Mouse (Mus musculus): ENCODE results near the gene Itsn1. TPM values are rescaled to one million over a fixed set of nuclear protein-coding genes. Genes with fewer than 3 reads are reported as not detected.

Gene Itsn1
- total RNA-seq, 1 experiment from 2014 or later, result 27.0 TPM

GRCm38 (mm10) chr16:91828603-91829002, 99.5 kb downstream of the Itsn1 start:
- no peak for ATAC-seq (ENCODE audit: extremely low read depth, insufficient number of reproducible peaks, low FRiP score, poor library complexity, severe bottlenecking)

DNA sequence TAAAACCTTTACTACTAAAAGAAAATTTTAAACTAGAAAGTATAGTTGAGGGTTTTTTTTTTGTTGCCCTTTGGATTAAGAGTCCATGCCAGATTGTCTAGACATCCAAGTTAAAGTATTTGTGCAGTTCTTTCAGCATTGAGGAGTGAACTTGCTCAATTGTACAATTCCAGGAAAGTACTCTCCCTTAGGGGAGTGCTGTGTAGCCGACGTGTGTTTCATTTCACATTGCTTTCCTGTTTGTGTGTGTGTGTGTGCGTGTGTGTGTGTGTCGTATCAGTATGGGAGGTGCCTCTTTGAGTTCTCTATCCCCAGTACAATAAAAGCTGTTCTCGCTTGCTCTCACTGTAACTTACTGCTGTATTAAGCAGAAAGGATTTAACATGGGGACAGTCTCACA, 100.0 kb downstream of the Itsn1 start:
- ATAC-seq (ENCODE audit: extremely low read depth, insufficient number of reproducible peaks, low FRiP score, poor library complexity, severe bottlenecking), result no peak

DNA sequence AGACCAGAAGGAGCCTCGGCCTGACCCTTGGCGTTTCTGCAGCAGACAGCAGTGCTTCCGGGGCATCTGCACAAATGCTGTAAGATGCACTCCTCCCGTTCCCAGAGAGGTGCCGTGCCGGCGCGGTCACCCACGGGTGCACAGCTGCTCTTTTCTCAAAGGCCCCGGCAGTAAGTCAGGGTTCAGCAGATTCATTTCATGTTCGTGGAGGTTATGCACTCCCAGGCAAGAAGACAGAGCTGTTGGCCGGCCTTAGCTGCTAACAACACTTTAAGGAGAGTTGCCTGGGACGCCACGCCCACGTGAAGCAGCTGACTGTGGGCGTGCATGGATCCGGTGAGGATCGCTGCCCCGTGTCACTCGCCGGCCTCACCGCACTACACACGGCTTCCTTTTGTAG, 101.2 kb downstream of the Itsn1 start:
- ATAC-seq (ENCODE audit: extremely low read depth, insufficient number of reproducible peaks, low FRiP score, poor library complexity, severe bottlenecking), result no peak

GRCm38 (mm10) chr16:91833121-91833520, 104.0 kb downstream of the Itsn1 start:
- no peak for ATAC-seq (ENCODE audit: extremely low read depth, insufficient number of reproducible peaks, low FRiP score, poor library complexity, severe bottlenecking)

GRCm38 (mm10) chr16:91833558-91833957, 104.5 kb downstream of the Itsn1 start:
- no peak for ATAC-seq (ENCODE audit: extremely low read depth, insufficient number of reproducible peaks, low FRiP score, poor library complexity, severe bottlenecking)

DNA sequence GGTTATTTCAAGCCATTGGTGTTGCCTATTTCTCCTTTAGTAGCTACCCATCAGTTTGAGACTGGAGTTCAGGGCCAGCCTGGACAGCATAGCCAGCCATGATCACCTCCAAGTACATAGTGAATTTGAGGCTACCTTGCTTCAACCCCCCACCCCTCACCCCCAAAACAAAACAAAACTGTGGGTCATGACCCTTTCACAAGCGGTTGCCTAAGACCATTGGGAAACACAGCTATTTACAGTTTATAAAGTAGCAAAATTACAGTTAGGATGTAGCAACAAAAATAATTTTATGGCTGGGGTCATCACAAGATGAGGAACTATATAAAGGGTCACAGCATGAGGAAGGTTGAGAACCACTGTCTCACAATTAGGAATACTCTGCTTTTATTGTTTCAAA, 104.9 kb downstream of the Itsn1 start:
- no peak for ATAC-seq (ENCODE audit: extremely low read depth, insufficient number of reproducible peaks, low FRiP score, poor library complexity, severe bottlenecking)

- no peak for ATAC-seq (ENCODE audit: extremely low read depth, insufficient number of reproducible peaks, low FRiP score, poor library complexity, severe bottlenecking)
Observed at GRCm38 (mm10) chr16:91835790-91836189, 106.7 kb downstream of the Itsn1 start.

DNA sequence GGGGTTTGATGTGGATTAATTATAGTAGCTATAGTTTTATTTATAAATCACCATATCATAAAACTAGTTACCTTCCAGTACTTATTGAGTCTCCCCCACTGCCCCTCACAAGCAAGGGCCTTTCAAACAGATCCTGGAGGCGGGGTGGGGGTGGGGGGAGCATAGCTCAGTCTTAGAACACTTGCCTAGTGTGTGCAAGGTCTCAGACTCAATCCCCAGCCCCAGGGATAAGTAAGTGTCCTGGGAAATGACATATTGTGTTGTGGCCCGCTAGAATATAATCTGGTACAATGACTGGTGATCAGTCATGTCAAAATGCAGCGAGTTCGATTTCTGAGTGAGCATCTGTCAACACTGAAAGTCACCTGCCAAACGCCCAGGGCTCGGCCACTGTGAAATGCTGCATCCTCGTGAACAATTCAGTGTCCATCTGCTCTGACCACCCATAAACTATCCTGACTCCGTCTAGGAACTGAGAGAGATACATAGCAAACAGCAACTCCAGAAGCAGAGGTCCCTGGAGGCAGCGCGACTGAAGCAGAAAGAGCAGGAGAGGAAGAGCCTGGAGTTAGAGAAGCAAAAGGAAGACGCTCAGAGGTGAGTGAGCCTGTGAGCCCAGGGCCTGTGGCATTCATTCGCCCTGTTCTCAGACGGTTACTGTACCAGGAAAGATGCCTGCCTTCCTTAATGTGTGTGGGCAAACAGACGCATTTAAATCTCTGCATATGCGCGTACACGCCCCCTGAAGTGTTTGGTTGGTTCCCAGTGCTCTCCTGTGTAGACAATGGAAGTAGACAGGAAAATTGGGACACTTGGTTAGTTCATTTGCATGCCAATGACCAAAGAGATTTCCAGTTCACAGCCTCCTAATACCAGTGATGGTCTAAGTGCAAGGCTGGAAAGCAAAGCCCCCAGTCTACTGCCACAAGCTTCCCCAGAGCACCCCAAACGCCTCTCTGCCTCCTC, 107.8 kb downstream of the Itsn1 start:
- no peak for ATAC-seq (ENCODE audit: extremely low read depth, insufficient number of reproducible peaks, low FRiP score, poor library complexity, severe bottlenecking)

GRCm38 (mm10) chr16:91837558-91838041, 108.5 kb downstream of the Itsn1 start:
- no peak for ATAC-seq (ENCODE audit: extremely low read depth, insufficient number of reproducible peaks, low FRiP score, poor library complexity, severe bottlenecking)

DNA sequence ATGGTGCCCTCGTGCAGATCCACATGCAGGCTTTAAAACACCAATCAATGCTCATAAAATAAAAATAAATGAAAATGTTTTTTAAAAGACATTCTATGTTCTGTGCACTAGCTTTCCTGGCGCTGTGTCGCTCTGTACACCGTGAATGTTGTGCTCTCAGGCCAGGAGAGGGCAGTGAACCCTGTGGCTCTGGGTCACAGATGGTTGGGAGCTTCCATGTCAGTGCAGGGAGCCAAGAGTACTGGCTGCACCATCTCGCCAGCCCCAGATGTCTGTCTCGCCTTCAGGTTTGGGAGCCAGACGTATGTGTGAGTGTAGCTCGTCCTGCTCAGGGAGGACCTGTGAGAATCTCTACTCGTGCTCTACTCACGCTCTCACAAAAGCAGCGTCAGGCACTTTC, 109.7 kb downstream of the Itsn1 start:
- ATAC-seq (ENCODE audit: extremely low read depth, insufficient number of reproducible peaks, low FRiP score, poor library complexity, severe bottlenecking), result no peak

- ATAC-seq (ENCODE audit: extremely low read depth, insufficient number of reproducible peaks, low FRiP score, poor library complexity, severe bottlenecking), result no peak
Observed at GRCm38 (mm10) chr16:91839462-91839861, 110.4 kb downstream of the Itsn1 start.

- ATAC-seq (ENCODE audit: extremely low read depth, insufficient number of reproducible peaks, low FRiP score, poor library complexity, severe bottlenecking), result no peak
Observed at GRCm38 (mm10) chr16:91841026-91841630, 112.0 kb downstream of the Itsn1 start.

DNA sequence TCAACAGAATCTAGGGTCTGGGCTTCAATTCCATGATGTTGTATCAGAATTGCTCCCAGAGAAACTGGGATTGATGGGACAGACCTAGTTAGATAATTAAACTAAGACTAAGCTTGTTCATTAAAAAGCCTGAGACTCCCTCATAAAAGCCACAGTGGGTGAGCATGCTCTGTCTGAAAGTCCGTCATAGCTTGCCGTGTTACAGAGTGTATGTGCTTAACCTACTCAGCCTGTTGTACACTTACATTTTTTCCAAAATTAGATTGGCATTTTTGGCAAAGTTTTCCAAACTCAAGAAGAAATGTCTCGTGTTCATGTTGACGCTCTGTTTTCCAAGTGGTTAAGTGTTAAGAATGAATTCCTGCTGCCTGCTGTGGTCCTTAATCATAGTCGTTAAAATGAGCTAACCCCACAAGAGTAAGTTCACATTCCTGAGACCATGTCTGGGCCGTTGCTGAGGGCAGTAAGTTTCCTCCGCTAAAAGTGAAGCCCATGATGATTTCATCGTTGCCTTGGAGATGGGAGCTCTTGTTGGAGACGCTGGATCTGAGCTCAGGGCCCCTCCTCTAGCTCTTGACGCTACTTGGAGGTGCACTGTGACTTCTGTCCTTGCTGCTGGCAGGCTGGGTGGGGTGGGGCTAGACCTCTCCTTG, 117.1 kb downstream of the Itsn1 start:
- no peak for ATAC-seq (ENCODE audit: extremely low read depth, insufficient number of reproducible peaks, low FRiP score, poor library complexity, severe bottlenecking)

DNA sequence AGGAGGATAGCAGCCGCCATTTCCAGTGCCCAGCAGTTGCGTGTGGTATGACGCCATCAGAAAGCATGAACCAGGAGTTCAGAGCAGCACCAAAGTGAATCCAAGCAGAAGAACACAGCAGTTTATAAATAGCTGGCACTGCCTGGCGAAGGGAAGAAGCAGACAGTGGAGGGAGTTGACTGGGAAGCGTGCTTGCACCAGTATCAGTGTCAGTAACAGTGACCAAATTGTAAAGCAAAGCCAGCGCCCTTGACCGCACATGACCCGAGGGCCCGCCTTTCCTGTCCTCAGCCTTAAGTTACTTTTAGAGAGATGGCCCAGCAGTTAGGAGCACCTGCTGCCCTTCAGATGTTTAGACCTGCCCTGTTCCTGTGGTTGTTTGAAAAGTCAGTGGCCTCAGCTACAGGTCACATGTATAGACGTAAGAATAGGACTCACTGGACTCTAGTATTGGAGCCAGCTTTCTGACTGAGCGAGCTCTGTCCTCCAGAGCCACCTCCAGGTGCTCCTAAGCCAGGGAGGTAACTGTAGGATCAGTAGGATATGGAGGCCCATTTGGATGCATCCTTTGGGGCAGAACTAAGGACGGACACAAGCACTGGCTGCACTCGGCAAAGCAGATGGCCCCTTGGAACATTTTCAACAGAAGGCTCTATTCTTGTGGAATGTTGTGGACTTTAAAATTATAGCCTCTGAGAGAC, 118.6 kb downstream of the Itsn1 start:
- no peak for ATAC-seq (ENCODE audit: extremely low read depth, insufficient number of reproducible peaks, low FRiP score, poor library complexity, severe bottlenecking)

DNA sequence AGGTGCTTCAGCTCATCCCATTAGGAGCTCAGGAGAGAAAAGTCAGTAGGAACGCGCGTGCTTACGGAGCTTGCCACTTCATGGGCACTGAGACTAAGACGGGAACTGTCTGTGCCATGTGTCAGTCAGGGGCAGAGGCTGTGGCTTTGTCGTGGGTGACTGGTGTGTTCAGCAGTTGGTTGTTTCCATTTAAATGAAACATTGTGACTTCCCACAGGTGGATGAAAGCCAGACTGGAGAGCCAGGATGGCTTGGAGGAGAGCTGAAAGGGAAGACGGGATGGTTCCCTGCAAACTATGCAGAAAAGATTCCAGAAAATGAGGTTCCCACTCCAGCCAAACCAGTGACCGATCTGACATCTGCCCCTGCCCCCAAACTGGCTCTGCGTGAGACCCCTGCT, 119.4 kb downstream of the Itsn1 start:
- no peak for ATAC-seq (ENCODE audit: extremely low read depth, insufficient number of reproducible peaks, low FRiP score, poor library complexity, severe bottlenecking)

GRCm38 (mm10) chr16:91848906-91849603, 120.0 kb downstream of the Itsn1 start:
- no peak for ATAC-seq (ENCODE audit: extremely low read depth, insufficient number of reproducible peaks, low FRiP score, poor library complexity, severe bottlenecking)

DNA sequence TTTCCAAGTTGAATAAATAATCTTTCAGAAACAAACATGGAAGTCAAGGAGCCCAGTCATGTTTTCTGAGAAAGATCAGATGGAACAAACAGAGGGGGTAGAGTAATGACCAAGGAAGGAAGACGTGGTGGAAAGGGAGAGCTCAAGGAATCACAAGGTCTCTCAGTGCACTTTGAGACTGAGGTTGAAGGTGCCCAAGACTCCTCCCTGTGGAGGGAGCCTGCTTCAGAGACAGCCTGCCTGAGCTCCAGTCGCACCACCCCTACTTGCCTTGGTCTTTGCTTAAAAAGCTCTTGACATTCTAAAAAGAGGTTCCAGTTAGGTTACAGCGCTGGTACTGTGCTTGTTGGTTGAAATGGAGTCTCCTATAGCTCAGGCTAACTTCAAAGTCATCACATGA, 121.1 kb downstream of the Itsn1 start:
- ATAC-seq (ENCODE audit: extremely low read depth, insufficient number of reproducible peaks, low FRiP score, poor library complexity, severe bottlenecking), result no peak

GRCm38 (mm10) chr16:91851456-91852231, 122.6 kb downstream of the Itsn1 start:
- ATAC-seq (ENCODE audit: extremely low read depth, insufficient number of reproducible peaks, low FRiP score, poor library complexity, severe bottlenecking), result no peak

Data from neutrophil, adult 5-6 weeks (primary cell).